Mouse (Mus musculus) thymus, postnatal 36 days (tissue): ENCODE measurements at regions not wholly inside any gene's neighbourhood (a gene's known extent, or its start where the extent isn't known, plus 50 kb on each side); places are given as distances from the start of the nearest gene placed in this dataset.
A peak's percentile ranks its signal among the peaks of the same experiment; 100 is the strongest.

Experiments
- DNase-seq, 2 experiments: peaks; one replicate each; pipeline ENCODE4 v3.0.0; 2022; ENCODE audit warnings: mixed read lengths in 2 of 2

- no peak for DNase-seq
Observed at GRCm38 (mm10) chr2:30717566-30718328, 85.7 kb downstream of the 1700001O22Rik start.

GRCm38 (mm10) chr2:30716580-30717565, 86.6 kb downstream of the 1700001O22Rik start:
- DNase-seq: no peak

- no peak for DNase-seq
Observed at GRCm38 (mm10) chr2:30715720-30716310, 87.6 kb downstream of the 1700001O22Rik start.

- no peak for DNase-seq
Observed at GRCm38 (mm10) chr2:30713535-30713934, 89.9 kb downstream of the 1700001O22Rik start.

GRCm38 (mm10) chr2:30712841-30713401, 90.5 kb downstream of the 1700001O22Rik start:
- no peak for DNase-seq

- peak; percentile 79 to 86 for DNase-seq
Observed at GRCm38 (mm10) chr2:30711853-30712498, 91.5 kb downstream of the 1700001O22Rik start.

GRCm38 (mm10) chr2:30711476-30711852, 92.0 kb downstream of the 1700001O22Rik start:
- no peak for DNase-seq

GRCm38 (mm10) chr2:30710895-30711294, 92.6 kb downstream of the 1700001O22Rik start:
- no peak for DNase-seq

- DNase-seq: no peak
Observed at GRCm38 (mm10) chr2:30709386-30709884, 94.0 kb downstream of the 1700001O22Rik start.

GRCm38 (mm10) chr2:30708762-30709385, 94.6 kb downstream of the 1700001O22Rik start:
- no peak for DNase-seq

- DNase-seq: peak; percentile 54 to 71
Observed at GRCm38 (mm10) chr2:30708001-30708683, 95.3 kb downstream of the 1700001O22Rik start.

GRCm38 (mm10) chr2:30707099-30708000, 96.1 kb downstream of the 1700001O22Rik start:
- DNase-seq: peak; percentile 74 to 80

- DNase-seq: no peak
Observed at GRCm38 (mm10) chr2:30706036-30706435, 97.4 kb downstream of the 1700001O22Rik start.

GRCm38 (mm10) chr2:30703308-30703707, 100.2 kb downstream of the 1700001O22Rik start:
- DNase-seq: no peak

GRCm38 (mm10) chr2:30702711-30703110, 100.8 kb downstream of the 1700001O22Rik start:
- DNase-seq: no peak

GRCm38 (mm10) chr2:30700890-30701289, 102.6 kb downstream of the 1700001O22Rik start:
- no peak for DNase-seq

- DNase-seq: no peak
Observed at GRCm38 (mm10) chr2:30700471-30700870, 103.0 kb downstream of the 1700001O22Rik start.

GRCm38 (mm10) chr2:30699797-30700454, 103.5 kb downstream of the 1700001O22Rik start:
- peak; percentile 70 to 75 for DNase-seq
